Mouse (Mus musculus) CH12.LX (cell line): ENCODE measurements at regions not wholly inside any gene's neighbourhood (a gene's known extent, or its start where the extent isn't known, plus 50 kb on each side); places are given as distances from the start of the nearest gene placed in this dataset.
A peak's percentile ranks its signal among the peaks of the same experiment; 100 is the strongest.

Experiments
- DNase-seq: peaks from one replicate; pipeline ENCODE4 v3.0.0-alpha.2; 2013; ENCODE audit errors: extremely low read depth
- H3K27ac ChIP-seq: 2 replicates; pipeline ENCODE4 v1.5.1; 2012; ENCODE audit warnings: low read depth, mild to moderate bottlenecking, control low read depth, moderate library complexity; ENCODE audit not compliant: insufficient read depth
- H3K27me3 ChIP-seq: replicated peaks from 2 replicates; pipeline ENCODE3; 2012; ENCODE audit warnings: inconsistent platforms
- H3K36me3 ChIP-seq, 2 experiments: replicated peaks in 1 of 2; 2 replicates each; pipeline versions ENCODE3 to v1.6.1; 2012; ENCODE audit warnings: inconsistent platforms in 1 of 2, low read length in 1 of 2, mild to moderate bottlenecking in 1 of 2, mixed read lengths in 1 of 2, moderate library complexity in 1 of 2; ENCODE audit not compliant: control insufficient read depth in 1 of 2, insufficient read depth in 1 of 2
- H3K4me1 ChIP-seq, 2 experiments: 2 replicates each; pipeline ENCODE4 v1.6.1; 2012; ENCODE audit warnings: inconsistent platforms in 1 of 2, moderate library complexity in 1 of 2; ENCODE audit not compliant: insufficient read depth in 2 of 2, control insufficient read depth in 1 of 2
- H3K4me2 ChIP-seq: 2 replicates; pipeline ENCODE4 v1.6.1; 2012; ENCODE audit warnings: low read depth, mild to moderate bottlenecking, control low read depth; ENCODE audit not compliant: poor library complexity, insufficient read depth, severe bottlenecking
- H3K4me3 ChIP-seq, 3 experiments: fragments of 150-350 bp in 1 of 3; sonication (generic) in 1 of 3; replicated peaks in 1 of 3; 2 replicates each; pipeline versions ENCODE3 to v1.5.1; 2011 to 2012; ENCODE audit warnings: low read depth in 2 of 3, low read length in 2 of 3, mild to moderate bottlenecking in 2 of 3, moderate library complexity in 2 of 3, control low read depth in 1 of 3, improper control_type of control experiment in 1 of 3, inconsistent platforms in 1 of 3, mixed read lengths in 1 of 3; ENCODE audit not compliant: poor library complexity in 1 of 3
- H3K79me2 ChIP-seq: replicated peaks from 2 replicates; pipeline ENCODE4 v1.6.1; 2012; ENCODE audit warnings: mild to moderate bottlenecking, moderate library complexity; ENCODE audit not compliant: control insufficient read depth, poor library complexity, insufficient read depth, severe bottlenecking; ENCODE audit errors: extremely low read depth
- H3K9ac ChIP-seq: 2 replicates; pipeline ENCODE4 v1.6.1; 2012; ENCODE audit warnings: low read depth, mild to moderate bottlenecking, control low read depth, moderate library complexity; ENCODE audit not compliant: insufficient read depth
- H3K9me3 ChIP-seq: replicated peaks from 2 replicates; pipeline ENCODE3; 2012; ENCODE audit warnings: low read length, inconsistent platforms, mixed read lengths
- CTCF ChIP-seq, 2 experiments: IDR thresholded peaks in 1 of 2; conservative IDR thresholded peaks in 1 of 2; 2 replicates each; pipeline ENCODE4 v1.5.1; 2011 to 2012; ENCODE audit warnings: low read depth in 2 of 2, low read length in 2 of 2, improper control_type of control experiment in 1 of 2, inconsistent platforms in 1 of 2, mild to moderate bottlenecking in 1 of 2, moderate library complexity in 1 of 2
- E2F4 ChIP-seq: IDR thresholded peaks from 2 replicates; pipeline ENCODE4 v1.6.1; 2011; ENCODE audit warnings: low read depth, low read length, improper control_type of control experiment; ENCODE audit not compliant: insufficient replicate concordance
- EP300 ChIP-seq: IDR thresholded peaks from 2 replicates; pipeline ENCODE4 v1.6.1; 2011; ENCODE audit warnings: low read length, improper control_type of control experiment
- ETS1 ChIP-seq: conservative IDR thresholded peaks from 2 replicates; pipeline ENCODE4 v1.6.1; 2012; ENCODE audit warnings: low read depth, mild to moderate bottlenecking, inconsistent platforms, low read length, improper control_type of control experiment, moderate library complexity
- GABPA ChIP-seq: IDR thresholded peaks from 2 replicates; pipeline ENCODE4 v1.6.1; 2012; ENCODE audit warnings: low read depth, low read length, improper control_type of control experiment, inconsistent platforms; ENCODE audit not compliant: insufficient replicate concordance
- HCFC1 ChIP-seq: IDR thresholded peaks from 2 replicates; pipeline ENCODE4 v1.6.1; 2012; ENCODE audit warnings: low read depth, mild to moderate bottlenecking, inconsistent platforms, low read length, improper control_type of control experiment
- IRF4 ChIP-seq: IDR thresholded peaks from 2 replicates; pipeline ENCODE4 v1.6.1; 2014; ENCODE audit warnings: low read depth, mild to moderate bottlenecking, inconsistent platforms, low read length, improper control_type of control experiment
- JUN ChIP-seq: IDR thresholded peaks from 2 replicates; pipeline ENCODE4 v1.6.1; 2011; ENCODE audit warnings: low read depth, mild to moderate bottlenecking, low read length, improper control_type of control experiment, moderate library complexity; ENCODE audit not compliant: insufficient read depth
- JUND ChIP-seq: conservative IDR thresholded peaks from 2 replicates; pipeline ENCODE4 v1.6.1; 2011; ENCODE audit warnings: low read depth, low read length, improper control_type of control experiment
- KAT2A ChIP-seq: IDR thresholded peaks from 2 replicates; pipeline ENCODE4 v1.6.1; 2012; ENCODE audit warnings: low read length, improper control_type of control experiment, inconsistent platforms; ENCODE audit not compliant: insufficient replicate concordance
- MAFK ChIP-seq: IDR thresholded peaks from 2 replicates; pipeline ENCODE4 v1.6.1; 2011; ENCODE audit warnings: low read length, improper control_type of control experiment; ENCODE audit not compliant: insufficient replicate concordance
- MAX ChIP-seq: IDR thresholded peaks from 2 replicates; pipeline ENCODE4 v1.6.1; 2011; ENCODE audit warnings: low read length, improper control_type of control experiment
- MAZ ChIP-seq: IDR thresholded peaks from 2 replicates; pipeline ENCODE4 v1.6.1; 2012; ENCODE audit warnings: low read depth, mild to moderate bottlenecking, inconsistent platforms, low read length, improper control_type of control experiment, moderate library complexity
- NELFE ChIP-seq: IDR thresholded peaks from 2 replicates; pipeline ENCODE4 v1.6.1; 2011; ENCODE audit warnings: low read depth, low read length, improper control_type of control experiment
- PAX5 ChIP-seq: IDR thresholded peaks from 2 replicates; pipeline ENCODE4 v1.6.1; 2012; ENCODE audit warnings: low read length, inconsistent platforms, mixed read lengths
- POLR2A ChIP-seq: IDR thresholded peaks from 2 replicates; pipeline ENCODE4 v1.6.1; 2011; ENCODE audit warnings: low read depth, mild to moderate bottlenecking, improper control_type of control experiment, low read length
- RAD21 ChIP-seq: IDR thresholded peaks from 2 replicates; pipeline ENCODE4 v1.6.1; 2011; ENCODE audit warnings: low read depth, mild to moderate bottlenecking, low read length, improper control_type of control experiment, moderate library complexity
- RCOR1 ChIP-seq: conservative IDR thresholded peaks from 2 replicates; pipeline ENCODE4 v1.6.1; 2012; ENCODE audit warnings: low read depth, mild to moderate bottlenecking, inconsistent platforms, low read length, improper control_type of control experiment
- TCF12 ChIP-seq: IDR thresholded peaks from 2 replicates; pipeline ENCODE4 v1.6.1; 2014; ENCODE audit warnings: low read depth, mild to moderate bottlenecking, inconsistent platforms, low read length, improper control_type of control experiment
- UBTF ChIP-seq: IDR thresholded peaks from 2 replicates; pipeline ENCODE4 v1.6.1; 2012; ENCODE audit warnings: low read depth, mild to moderate bottlenecking, inconsistent platforms, low read length, improper control_type of control experiment, moderate library complexity
- ZKSCAN1 ChIP-seq: IDR thresholded peaks from 2 replicates; pipeline ENCODE4 v1.6.1; 2012; ENCODE audit warnings: low read depth, inconsistent platforms, low read length, improper control_type of control experiment, borderline replicate concordance
- ZMIZ1 ChIP-seq: IDR thresholded peaks from 2 replicates; pipeline ENCODE4 v1.6.1; 2012; ENCODE audit warnings: low read depth, mild to moderate bottlenecking, inconsistent platforms, low read length, improper control_type of control experiment
- ZNF384 ChIP-seq: IDR thresholded peaks from 2 replicates; pipeline ENCODE4 v1.6.1; 2012; ENCODE audit warnings: low read depth, low read length, improper control_type of control experiment, inconsistent platforms
- dilution Hi-C: fragments of 300-500 bp; cut with MboI; formaldehyde crosslinking; loops from 2 replicates; pipeline ENCODE4 v1.14.3; 2020; ENCODE audit warnings: low sequenced_read_pairs; ENCODE audit not compliant: extremely low pct_unique_long_range_greater_than_20kb, extremely low pct_ligation_motif_present
- in situ Hi-C: fragments of 300-500 bp; cut with MboI; formaldehyde crosslinking; loops from 3 replicates; pipeline ENCODE4 v1.14.3; 2019; ENCODE audit warnings: low sequenced_read_pairs, low pct_ligation_motif_present, low pct_unique_long_range_greater_than_20kb, mixed read lengths

GRCm38 (mm10) chr3:148575735-148576134 lies 414.6 kb downstream of the Adgrl2 start:
- dilution Hi-C loops, result no loop called here
- Histone ChIP-seq H3K4me2 (no peak overlapping the region), H3K27ac (no peak overlapping the region), H3K4me1 (no peaks in the 10 kb centered on the region), H3K36me3 (no peaks in the 10 kb centered on the region), H3K4me3 (no peak overlapping the region), H3K79me2 (no peaks in the 10 kb centered on the region), H3K9me3 (no peaks in the 10 kb centered on the region), H3K9ac (no peak overlapping the region), H3K27me3 (no peaks in the 10 kb centered on the region)
- no peak for TF ChIP-seq ZMIZ1
- no peak for TF ChIP-seq ZKSCAN1
- no peak for TF ChIP-seq HCFC1
- TF ChIP-seq POLR2A, result no peak
- TF ChIP-seq PAX5, result no peak
- no peak for TF ChIP-seq TCF12
- TF ChIP-seq MAZ, result no peak
- TF ChIP-seq MAFK, result no peak
- TF ChIP-seq JUN, result no peak
- no peak for TF ChIP-seq JUND
- no peak for TF ChIP-seq CTCF (conservative IDR thresholded peaks at IDR 0.05 in 1 of 2, IDR thresholded peaks at IDR 0.05 in 1 of 2; ENCODE audit: low read depth in 2 of 2, low read length in 2 of 2)
- DNase-seq, result no peak
- in situ Hi-C loops, result no loop called here

- Histone ChIP-seq H3K4me3 (no peak overlapping the region), H3K4me2 (no peak overlapping the region), H3K79me2 (no peaks in the 10 kb centered on the region), H3K9me3 (no peaks in the 10 kb centered on the region), H3K4me1 (no peaks in the 10 kb centered on the region), H3K27me3 (no peaks in the 10 kb centered on the region), H3K9ac (no peak overlapping the region), H3K36me3 (no peaks in the 10 kb centered on the region), H3K27ac (no peak overlapping the region)
- dilution Hi-C loops, result no loop called here
- TF ChIP-seq RAD21 (no peak), EP300 (no peak), CTCF (conservative IDR thresholded peaks at IDR 0.05 in 1 of 2, IDR thresholded peaks at IDR 0.05 in 1 of 2; ENCODE audit: low read depth in 2 of 2, low read length in 2 of 2) (no peak), ETS1 (no peak), IRF4 (no peak), NELFE (no peak), ZNF384 (no peak), GABPA (no peak), PAX5 (no peak), MAX (no peak), RCOR1 (no peak), POLR2A (no peak), KAT2A (no peak), E2F4 (no peak), UBTF (no peak), MAZ (no peak), ZKSCAN1 (no peak), JUN (no peak)
- in situ Hi-C loops, result no loop called here
- DNase-seq, result peak; percentile 3
Measured at GRCm38 (mm10) chr3:148572493-148572892, 417.9 kb downstream of the Adgrl2 start.
